Mouse (Mus musculus): ENCODE results near the gene Ank3. TPM values are rescaled to one million over a fixed set of nuclear protein-coding genes. Genes with fewer than 3 reads are reported as not detected.

The Ank3 gene
- polyA plus RNA-seq, 1 experiment, result 39.1 TPM

DNA sequence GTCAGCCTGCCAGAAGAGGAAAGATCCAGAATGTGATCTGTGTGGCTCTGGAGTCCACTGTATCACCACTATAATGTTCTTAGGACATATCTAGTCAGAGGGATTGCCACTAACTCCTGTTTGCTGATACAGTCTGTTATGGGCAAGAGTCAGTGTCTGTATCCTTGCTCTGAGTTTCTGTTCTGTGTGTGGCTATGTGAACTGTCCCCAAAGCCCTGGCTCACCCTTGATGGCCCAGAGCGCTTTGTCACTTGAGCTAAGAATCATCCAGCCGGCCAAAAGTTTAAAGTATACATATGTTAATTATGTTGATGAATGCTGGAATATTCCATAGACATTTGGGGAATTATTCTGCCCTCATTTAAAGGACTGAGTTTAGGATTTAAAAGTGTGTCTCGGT is 202.9 kb downstream of the Ank3 start:
- TF ChIP-seq POLR2A (IDR thresholded peaks at IDR 0.05; ENCODE audit: low read depth, low read length), result no peak
- TF ChIP-seq CTCF (conservative IDR thresholded peaks at IDR 0.05; ENCODE audit: insufficient read depth, insufficient read length, low read depth, low read length), result no peak
- Histone ChIP-seq H3K27me3 (replicated peaks; ENCODE audit: control insufficient read depth, insufficient read depth, low read length) (no peaks in the 10 kb centered on the region), H3K4me3 (ENCODE audit: insufficient read depth, low read depth, low read length) (no peak overlapping the region), H3K36me3 (ENCODE audit: control insufficient read depth, insufficient read depth, low read length) (no peaks in the 10 kb centered on the region; the same call in 1 of the 2 replicates), H3K4me1 (ENCODE audit: control insufficient read depth, insufficient read depth, low read length) (no peaks in the 10 kb centered on the region), H3K27ac (ENCODE audit: insufficient read depth, low read depth, low read length) (no peak overlapping the region)
- DNase-seq, result no peak
- WGBS, result 89% methylated on average over 3 of the region's 3 CpGs

DNA sequence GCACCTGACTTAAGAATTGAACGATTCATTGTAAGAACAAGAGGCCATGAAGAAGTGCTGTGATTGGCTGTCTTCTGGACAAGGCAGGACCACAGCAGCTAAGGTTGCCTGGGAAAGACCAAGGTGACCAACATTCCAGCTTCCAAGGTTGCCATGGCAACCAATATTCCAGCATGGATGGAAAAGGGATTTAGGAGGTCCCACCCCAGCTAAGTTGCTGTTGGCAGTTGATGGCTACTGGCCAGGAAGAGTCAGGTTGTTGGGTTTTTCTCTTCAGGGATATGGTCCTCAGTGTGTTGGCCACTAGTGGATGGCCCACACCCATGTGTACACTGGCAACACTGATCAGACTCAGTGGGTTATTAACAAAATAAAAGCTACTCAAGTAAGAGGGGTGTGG is 204.1 kb downstream of the Ank3 start:
- Histone ChIP-seq H3K36me3 (ENCODE audit: control insufficient read depth, insufficient read depth, low read length) (no peaks in the 10 kb centered on the region), H3K4me1 (ENCODE audit: control insufficient read depth, insufficient read depth, low read length) (no peaks in the 10 kb centered on the region), H3K4me3 (ENCODE audit: insufficient read depth, low read depth, low read length) (no peak overlapping the region), H3K27me3 (replicated peaks; ENCODE audit: control insufficient read depth, insufficient read depth, low read length) (no peaks in the 10 kb centered on the region), H3K27ac (ENCODE audit: insufficient read depth, low read depth, low read length) (no peak overlapping the region)
- no peak for DNase-seq
- WGBS, result 85% methylated on average over 1 of the region's 1 CpGs
- no peak for TF ChIP-seq POLR2A (IDR thresholded peaks at IDR 0.05; ENCODE audit: low read depth, low read length)
- no peak for TF ChIP-seq CTCF (conservative IDR thresholded peaks at IDR 0.05; ENCODE audit: insufficient read depth, insufficient read length, low read depth, low read length)

DNA sequence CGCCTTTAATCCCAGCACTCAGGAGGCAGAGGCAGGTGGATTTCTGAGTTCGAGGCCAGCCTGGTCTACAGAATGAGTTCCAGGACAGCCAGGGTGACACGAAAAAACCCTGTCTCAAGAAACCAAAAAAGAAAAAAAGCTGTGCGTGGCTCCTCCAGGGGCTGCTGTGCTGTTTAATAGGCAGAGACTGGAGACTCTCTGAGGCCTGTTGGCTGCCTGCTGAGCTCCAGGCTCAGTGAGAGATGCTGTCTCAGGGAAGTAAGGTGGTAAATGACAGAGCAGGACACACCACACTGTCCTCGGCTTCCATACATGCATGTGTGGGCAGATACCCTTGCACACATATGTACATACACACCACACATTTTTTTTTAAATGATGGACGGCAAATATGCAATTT is 206.0 kb downstream of the Ank3 start:
- DNase-seq, result no peak
- Histone ChIP-seq H3K27ac (ENCODE audit: insufficient read depth, low read depth, low read length) (no peak overlapping the region), H3K4me3 (ENCODE audit: insufficient read depth, low read depth, low read length) (no peak overlapping the region), H3K4me1 (ENCODE audit: control insufficient read depth, insufficient read depth, low read length) (no peaks in the 10 kb centered on the region), H3K36me3 (ENCODE audit: control insufficient read depth, insufficient read depth, low read length) (no peaks in the 10 kb centered on the region), H3K27me3 (replicated peaks; ENCODE audit: control insufficient read depth, insufficient read depth, low read length) (no peaks in the 10 kb centered on the region)
- TF ChIP-seq POLR2A (IDR thresholded peaks at IDR 0.05; ENCODE audit: low read depth, low read length) (no peak), CTCF (conservative IDR thresholded peaks at IDR 0.05; ENCODE audit: insufficient read depth, insufficient read length, low read depth, low read length) (no peak)
- WGBS, result 87% methylated on average over 6 of the region's 6 CpGs

DNA sequence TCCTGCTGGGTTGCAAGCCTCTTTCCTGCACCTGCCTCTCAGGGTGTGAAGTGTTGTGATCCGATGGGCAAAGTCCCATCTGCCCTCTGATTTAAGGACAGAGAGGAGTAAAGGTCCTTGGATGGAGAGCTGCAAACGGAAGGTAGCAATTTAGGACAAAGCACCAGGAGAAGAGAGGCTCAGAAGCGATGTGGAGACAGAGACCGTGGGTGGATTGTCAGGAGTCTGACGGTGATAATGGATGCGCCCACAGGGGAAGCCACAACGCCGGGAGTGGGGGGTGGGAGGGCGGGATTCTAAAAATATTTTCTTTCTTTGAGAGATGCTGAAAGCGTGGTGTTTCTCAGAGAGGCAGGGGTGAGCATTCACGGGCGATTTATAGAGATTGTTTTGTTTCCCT is 206.6 kb downstream of the Ank3 start:
- Histone ChIP-seq H3K27ac (ENCODE audit: insufficient read depth, low read depth, low read length) (no peak overlapping the region), H3K27me3 (replicated peaks; ENCODE audit: control insufficient read depth, insufficient read depth, low read length) (no peaks in the 10 kb centered on the region), H3K36me3 (ENCODE audit: control insufficient read depth, insufficient read depth, low read length) (no peaks in the 10 kb centered on the region), H3K4me1 (ENCODE audit: control insufficient read depth, insufficient read depth, low read length) (no peaks in the 10 kb centered on the region), H3K4me3 (ENCODE audit: insufficient read depth, low read depth, low read length) (no peak overlapping the region)
- 51% methylated on average over 12 of the region's 12 CpGs for WGBS
- no peak for TF ChIP-seq POLR2A (IDR thresholded peaks at IDR 0.05; ENCODE audit: low read depth, low read length)
- no peak for TF ChIP-seq CTCF (conservative IDR thresholded peaks at IDR 0.05; ENCODE audit: insufficient read depth, insufficient read length, low read depth, low read length)
- no peak for DNase-seq

DNA sequence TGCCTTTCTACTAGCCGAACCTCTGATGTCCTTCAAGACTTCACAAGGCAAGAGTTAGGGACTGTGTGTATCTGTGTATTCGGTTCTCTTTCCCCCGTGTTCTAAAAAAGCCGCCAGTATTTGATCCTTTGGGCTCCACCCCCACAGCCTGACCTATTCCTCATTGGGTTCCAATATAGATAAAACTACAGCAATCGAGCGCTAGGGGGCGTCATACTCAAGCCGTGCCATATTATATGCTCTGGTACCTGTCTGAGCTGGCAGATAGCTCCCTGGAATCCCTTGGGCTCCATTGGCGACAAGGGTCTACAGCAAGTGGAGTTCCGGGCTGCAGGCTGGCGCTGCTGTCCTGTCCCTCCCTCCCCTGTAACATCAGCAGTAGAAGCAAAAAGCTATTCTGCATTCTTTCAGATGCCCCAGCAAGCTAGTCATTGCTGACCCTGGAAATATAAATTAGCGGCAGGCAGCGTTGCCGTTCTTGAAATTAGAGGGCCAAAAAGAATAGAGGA is 209.1 kb downstream of the Ank3 start:
- Histone ChIP-seq H3K36me3 (ENCODE audit: control insufficient read depth, insufficient read depth, low read length) (no peaks in the 10 kb centered on the region), H3K4me3 (ENCODE audit: insufficient read depth, low read depth, low read length) (no peak overlapping the region), H3K27ac (ENCODE audit: insufficient read depth, low read depth, low read length) (no peak overlapping the region), H3K4me1 (ENCODE audit: control insufficient read depth, insufficient read depth, low read length) (no peaks in the 10 kb centered on the region; the same call in 1 of the 2 replicates), H3K27me3 (replicated peaks; ENCODE audit: control insufficient read depth, insufficient read depth, low read length) (no peaks in the 10 kb centered on the region)
- no peak for DNase-seq
- no peak for TF ChIP-seq POLR2A (IDR thresholded peaks at IDR 0.05; ENCODE audit: low read depth, low read length)
- no peak for TF ChIP-seq CTCF (conservative IDR thresholded peaks at IDR 0.05; ENCODE audit: insufficient read depth, insufficient read length, low read depth, low read length)
- 70% methylated on average over 14 of the region's 14 CpGs for WGBS

DNA sequence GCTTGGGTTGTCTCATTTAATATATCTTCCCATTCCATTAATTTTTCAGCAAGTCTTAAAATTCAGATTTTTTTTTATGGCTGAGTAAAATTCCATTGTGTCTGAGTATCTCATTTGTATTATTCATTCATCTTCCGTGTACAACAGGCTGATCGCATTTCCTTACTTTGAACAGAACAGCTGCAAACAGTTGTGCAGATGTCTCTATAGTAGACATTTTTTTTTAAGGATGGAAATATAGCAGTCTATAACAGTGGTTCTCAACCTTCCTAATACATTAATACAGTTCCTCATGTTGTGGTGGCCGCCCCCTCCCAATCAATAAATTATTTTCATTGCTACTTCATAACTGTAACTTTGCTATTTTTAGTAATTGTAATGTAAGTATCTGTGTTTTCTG is 212.7 kb downstream of the Ank3 start:
- no peaks in the 10 kb centered on the region for H3K27me3 ChIP-seq (replicated peaks; ENCODE audit: control insufficient read depth, insufficient read depth, low read length)
- no peak overlapping the region for H3K4me3 ChIP-seq (ENCODE audit: insufficient read depth, low read depth, low read length)
- DNase-seq, result no peak
- H3K27ac ChIP-seq (ENCODE audit: insufficient read depth, low read depth, low read length), result no peak overlapping the region
- no peaks in the 10 kb centered on the region for H3K36me3 ChIP-seq (ENCODE audit: control insufficient read depth, insufficient read depth, low read length)
- 51% methylated on average over 3 of the region's 3 CpGs for WGBS
- no peaks in the 10 kb centered on the region; the same call in 1 of the 2 replicates for H3K4me1 ChIP-seq (ENCODE audit: control insufficient read depth, insufficient read depth, low read length)
- TF ChIP-seq CTCF (conservative IDR thresholded peaks at IDR 0.05; ENCODE audit: insufficient read depth, insufficient read length, low read depth, low read length), result no peak
- no peak for TF ChIP-seq POLR2A (IDR thresholded peaks at IDR 0.05; ENCODE audit: low read depth, low read length)

DNA sequence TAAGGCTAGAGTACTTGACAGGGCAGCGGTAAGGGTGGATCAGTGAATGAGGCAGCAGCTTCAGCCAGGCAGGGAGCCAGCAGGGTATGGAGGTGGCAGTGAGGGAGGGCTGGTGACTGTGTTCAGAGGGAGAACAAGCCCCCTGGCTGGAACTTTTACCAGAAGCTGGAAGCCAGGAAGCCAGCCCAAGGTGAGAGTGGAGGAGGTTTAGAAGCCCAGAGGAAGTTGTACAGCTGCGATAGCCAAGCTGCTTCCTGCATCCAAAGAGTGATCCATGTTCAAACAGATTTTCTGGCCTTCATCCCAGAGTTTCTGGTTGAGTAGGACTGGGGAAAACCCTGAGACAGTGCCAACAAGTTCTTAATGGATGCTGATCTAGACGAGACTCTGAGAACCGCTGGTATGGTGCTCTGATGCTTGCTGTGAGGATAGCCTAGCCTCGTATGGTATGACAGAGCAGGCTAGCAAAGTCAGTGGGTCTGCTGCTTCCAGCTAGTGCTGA is 213.3 kb downstream of the Ank3 start:
- TF ChIP-seq CTCF (conservative IDR thresholded peaks at IDR 0.05; ENCODE audit: insufficient read depth, insufficient read length, low read depth, low read length) (no peak), POLR2A (IDR thresholded peaks at IDR 0.05; ENCODE audit: low read depth, low read length) (no peak)
- no peak overlapping the region for H3K27ac ChIP-seq (ENCODE audit: insufficient read depth, low read depth, low read length)
- H3K4me1 ChIP-seq (ENCODE audit: control insufficient read depth, insufficient read depth, low read length), result peaks cover 3% of the 10 kb centered on the region; the same call in 1 of the 2 replicates
- 9% methylated on average over 5 of the region's 5 CpGs for WGBS
- no peaks in the 10 kb centered on the region for H3K36me3 ChIP-seq (ENCODE audit: control insufficient read depth, insufficient read depth, low read length)
- H3K4me3 ChIP-seq (ENCODE audit: insufficient read depth, low read depth, low read length), result no peak overlapping the region
- DNase-seq, result peak; percentile 88
- no peaks in the 10 kb centered on the region for H3K27me3 ChIP-seq (replicated peaks; ENCODE audit: control insufficient read depth, insufficient read depth, low read length)
